Mouse (Mus musculus) WW6 (cell line): ENCODE measurements around the gene Cxcl17.

Source experiments
- DNase-seq: peaks from one replicate; pipeline ENCODE4 v3.0.0-alpha.2; 2013; ENCODE audit warnings: low read depth, low spot score

Gene Cxcl17

GRCm38 (mm10) chr7:25391856-25392453, 20.7 kb downstream of the Cxcl17 start:
- DNase-seq: no peak

GRCm38 (mm10) chr7:25390986-25391385, 21.7 kb downstream of the Cxcl17 start:
- no peak for DNase-seq

DNA sequence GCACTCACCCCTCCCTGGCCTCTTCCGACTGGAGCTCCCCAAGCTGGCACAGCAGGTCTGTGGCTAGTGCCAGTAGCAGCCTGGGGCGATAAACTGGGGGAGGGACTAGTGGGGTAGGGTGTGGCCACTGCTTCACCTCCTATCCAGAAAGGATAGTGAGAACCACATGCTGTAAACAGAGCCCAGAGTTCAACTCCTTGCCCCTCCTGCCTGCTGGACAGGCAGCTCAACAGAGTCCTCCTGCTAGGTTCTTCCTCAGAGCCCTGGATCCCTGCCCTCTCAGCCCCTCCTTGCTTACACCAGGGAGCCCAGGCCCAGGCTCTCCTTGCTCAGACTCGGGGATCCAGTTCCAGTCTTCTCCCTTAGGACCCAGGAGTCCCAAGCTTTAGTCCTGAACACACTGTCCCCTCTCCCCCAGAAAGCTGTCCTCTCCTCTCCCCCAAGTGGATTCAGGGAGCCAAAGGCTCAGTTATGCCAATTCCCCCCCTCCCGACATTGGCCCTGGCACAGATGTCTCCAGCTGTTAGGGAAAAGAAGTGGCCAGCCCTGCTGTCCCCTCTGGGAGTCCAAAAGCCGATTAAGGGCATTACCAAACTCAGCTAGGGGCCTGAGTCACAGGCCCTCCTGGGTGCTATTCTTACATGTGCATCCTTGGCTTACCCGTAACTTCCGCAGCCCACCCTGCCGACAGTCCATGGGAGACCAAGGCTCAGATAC, 22.5 kb downstream of the Cxcl17 start:
- DNase-seq: no peak

DNA sequence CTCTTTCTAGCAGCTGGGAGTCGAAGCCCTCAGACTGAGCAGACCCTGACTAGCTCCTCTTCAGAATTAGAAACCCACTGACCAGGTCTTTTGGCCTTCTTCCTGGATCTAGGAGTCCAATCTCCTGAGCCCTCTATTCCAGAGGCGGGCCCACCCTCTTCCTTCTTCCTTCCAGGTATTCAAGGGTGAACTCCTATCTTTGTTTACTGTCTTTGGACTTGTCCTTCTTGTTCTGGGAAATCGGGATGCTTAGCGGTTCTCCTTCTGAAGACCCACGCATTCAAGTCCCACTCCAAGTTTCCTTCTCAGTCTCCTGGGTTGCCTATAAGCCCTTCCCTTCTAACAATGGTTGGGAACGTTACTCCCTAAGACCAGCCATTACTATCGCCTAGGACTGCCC, 23.8 kb downstream of the Cxcl17 start:
- no peak for DNase-seq

- DNase-seq: no peak
Measured at GRCm38 (mm10) chr7:25387811-25388440, 24.8 kb downstream of the Cxcl17 start.

- DNase-seq: no peak
Measured at GRCm38 (mm10) chr7:25385850-25386555, 26.7 kb downstream of the Cxcl17 start.

DNA sequence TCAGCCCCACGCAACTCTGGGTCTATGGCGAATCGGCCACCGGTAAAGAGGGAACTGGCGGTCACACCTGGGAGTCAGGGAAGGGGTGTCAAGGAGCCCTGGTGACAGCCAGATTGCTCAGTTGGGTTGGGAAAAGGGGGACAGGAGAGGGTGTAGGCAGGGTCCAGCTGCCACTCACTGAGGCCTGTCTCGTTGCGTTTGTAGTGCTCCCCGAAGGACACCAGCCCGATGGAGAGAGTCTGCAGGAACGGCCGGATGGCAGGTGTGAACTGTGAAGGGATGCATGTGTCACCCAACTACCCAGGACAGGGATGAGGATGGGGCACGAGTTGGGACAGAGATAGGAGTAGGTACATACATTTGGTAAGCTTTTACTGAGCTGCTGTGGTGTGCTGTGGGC, 27.4 kb downstream of the Cxcl17 start:
- no peak for DNase-seq

DNA sequence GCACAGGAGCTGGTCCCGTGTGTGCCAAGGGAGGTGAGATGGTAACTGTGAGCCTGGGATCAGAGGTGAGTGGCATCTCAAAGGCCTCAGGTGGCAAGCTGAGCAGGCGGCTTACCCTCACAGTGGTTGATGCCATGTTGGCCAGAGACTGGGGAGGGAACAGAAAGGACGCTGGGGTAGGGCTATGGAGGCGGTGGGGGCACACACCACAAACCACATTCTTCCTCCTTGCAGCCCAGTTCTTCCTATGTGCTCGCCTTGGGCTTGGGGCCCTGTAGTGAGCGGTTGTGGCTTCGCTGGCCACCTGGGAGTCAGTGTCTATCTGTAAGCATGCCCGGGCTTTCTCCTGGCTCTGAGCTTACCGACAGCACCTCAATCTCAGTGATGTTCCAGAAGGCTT, 27.9 kb downstream of the Cxcl17 start:
- no peak for DNase-seq

- DNase-seq: no peak
Measured at GRCm38 (mm10) chr7:25384318-25384717, 28.4 kb downstream of the Cxcl17 start.

DNA sequence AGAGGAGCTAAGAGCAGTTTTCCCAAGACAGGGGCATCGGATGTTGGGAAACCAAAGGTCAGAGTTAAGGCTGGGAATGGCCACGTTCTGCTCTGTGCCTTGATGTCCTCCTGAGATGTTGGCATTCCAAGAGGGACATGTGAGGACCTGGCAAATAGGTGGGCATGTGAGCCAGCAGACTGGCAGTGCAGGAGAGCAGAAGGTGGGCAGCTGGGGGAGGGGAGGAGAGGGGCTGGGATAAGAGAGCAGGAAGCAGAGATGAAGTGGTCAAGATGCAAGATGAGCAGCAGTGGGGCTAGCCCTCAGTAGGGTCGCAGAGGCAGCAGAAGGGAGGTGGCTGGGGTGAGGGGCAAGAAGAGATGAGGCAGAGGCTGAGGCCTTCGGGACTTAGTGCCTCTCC, 28.8 kb downstream of the Cxcl17 start:
- no peak for DNase-seq

- DNase-seq: no peak
Measured at GRCm38 (mm10) chr7:25383385-25383784, 29.3 kb downstream of the Cxcl17 start.

GRCm38 (mm10) chr7:25382541-25382940, 30.1 kb downstream of the Cxcl17 start:
- DNase-seq: no peak

DNA sequence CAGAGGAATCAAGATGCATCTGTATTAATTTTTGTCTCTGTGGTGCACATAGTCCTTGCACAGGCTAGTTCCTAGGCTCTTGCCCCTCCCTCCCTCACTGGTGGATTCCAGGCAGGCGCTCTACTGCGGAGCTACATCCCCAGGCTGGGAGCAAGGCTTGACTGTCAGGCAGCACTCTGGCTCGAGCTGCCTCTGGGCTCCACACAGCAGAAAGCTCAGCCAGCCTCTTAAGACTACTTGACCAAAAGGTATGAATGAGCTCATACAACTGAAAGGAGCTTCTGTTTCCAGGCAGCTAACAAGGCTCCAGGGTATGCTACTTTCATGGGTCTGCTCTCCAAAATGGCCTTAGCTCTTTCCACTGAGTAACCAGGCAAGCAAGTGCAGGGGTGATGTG, 31.4 kb downstream of the Cxcl17 start:
- no peak for DNase-seq

DNA sequence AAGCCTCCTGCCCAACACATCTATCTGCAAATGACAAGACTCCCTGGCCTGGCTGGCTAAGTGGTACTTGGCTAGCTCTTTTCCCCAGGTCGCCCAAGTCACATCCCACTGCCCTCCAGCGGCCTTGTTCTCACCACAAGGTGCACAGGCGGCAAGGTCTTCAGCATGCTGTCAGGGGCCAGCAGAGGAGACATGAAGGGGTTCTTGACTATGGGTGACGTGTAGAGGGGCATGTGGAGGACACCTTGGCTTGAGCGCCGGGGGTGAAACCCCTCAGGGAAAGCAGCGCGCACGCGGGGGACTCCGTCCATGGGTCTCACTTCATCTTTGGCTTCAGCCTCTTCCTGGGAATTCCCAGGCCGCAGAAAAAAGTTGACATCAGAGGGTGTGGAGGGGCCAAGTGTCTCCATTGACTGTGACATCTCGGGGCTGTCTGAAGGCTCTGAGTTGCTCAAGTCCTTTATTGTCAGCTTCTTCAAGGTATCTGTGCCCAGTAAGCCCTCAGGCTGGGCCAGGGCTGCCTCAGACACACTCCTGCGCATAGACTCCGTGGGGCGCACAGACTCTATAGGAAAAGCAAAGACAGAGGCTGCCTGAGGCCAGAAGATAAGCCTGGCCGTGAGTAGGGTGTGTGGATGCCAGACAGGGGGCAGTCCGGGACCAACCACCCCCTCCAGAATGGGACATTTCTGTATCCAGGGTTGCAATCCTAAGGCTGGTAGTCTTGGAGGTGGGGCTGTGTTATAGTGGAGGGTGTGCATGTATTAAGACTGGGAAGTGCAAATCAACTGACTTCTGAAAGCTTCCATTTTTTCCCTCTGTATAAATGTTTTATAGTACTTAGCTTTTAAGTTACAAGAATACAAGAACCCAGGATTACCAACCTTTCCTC, 32.0 kb downstream of the Cxcl17 start:
- DNase-seq: no peak

GRCm38 (mm10) chr7:25379551-25380351, 32.9 kb downstream of the Cxcl17 start:
- no peak for DNase-seq

GRCm38 (mm10) chr7:25378181-25379100, 34.2 kb downstream of the Cxcl17 start:
- DNase-seq: no peak

DNA sequence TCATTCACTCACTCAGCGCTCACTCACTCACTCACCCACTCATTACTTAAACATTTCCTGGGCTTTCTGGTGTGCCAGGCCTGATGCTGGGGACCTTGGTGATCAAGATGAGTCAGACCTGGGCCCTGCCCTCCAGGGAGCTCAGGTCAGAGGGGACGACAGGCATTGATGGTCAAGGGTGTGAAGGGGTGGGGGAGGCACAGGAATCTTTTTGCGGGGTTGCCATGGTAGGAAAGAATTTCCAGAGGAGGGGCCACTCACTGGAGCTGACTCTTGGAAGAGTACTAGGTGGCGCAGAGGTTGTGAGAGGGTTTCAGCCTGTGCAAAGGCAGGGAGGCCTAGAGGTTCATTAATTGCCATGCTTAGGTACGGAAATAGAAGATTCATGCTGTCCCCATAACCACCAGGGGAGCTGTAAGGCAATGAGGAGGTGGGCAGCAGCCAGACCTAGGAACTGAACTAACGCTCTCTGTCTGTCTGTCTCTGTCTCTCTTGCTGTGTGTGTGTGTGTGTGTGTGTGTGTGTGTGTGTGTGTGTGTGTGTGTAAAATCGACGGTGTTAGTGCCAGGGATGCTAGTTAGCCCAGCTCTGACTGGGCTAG, 35.5 kb downstream of the Cxcl17 start:
- DNase-seq: no peak

GRCm38 (mm10) chr7:25376556-25376955, 36.1 kb downstream of the Cxcl17 start:
- no peak for DNase-seq

GRCm38 (mm10) chr7:25372441-25372840, 40.2 kb downstream of the Cxcl17 start:
- no peak for DNase-seq
